Mouse (Mus musculus) stomach, embryonic 14.5 days (tissue): Measurements from ENCODE around the gene Cox14. TPM values are rescaled to one million over a fixed set of nuclear protein-coding genes. Genes with fewer than 3 reads are reported as not detected.

Source experiments
- ATAC-seq: fragments of 200-750 bp; cut with Nextera tagmentation; 2 replicates; pipeline ENCODE4 v1.8.0; 2017; ENCODE audit warnings: low read depth, moderate TSS enrichment; ENCODE audit not compliant: insufficient number of reproducible peaks, insufficient read depth, low FRiP score
- H3K27ac ChIP-seq: fragments of 300-500 bp; sonication (generic); 2 replicates; pipeline ENCODE4 v1.5.1; 2014; ENCODE audit warnings: mild to moderate bottlenecking, low read length, moderate library complexity, mixed read lengths
- H3K27me3 ChIP-seq: fragments of 300-500 bp; sonication (generic); 2 replicates; pipeline ENCODE4 v1.6.1; 2014; ENCODE audit warnings: low read length, control low read depth, mixed read lengths; ENCODE audit not compliant: control insufficient read depth, insufficient read depth
- H3K36me3 ChIP-seq: fragments of 300-500 bp; sonication (generic); 2 replicates; pipeline ENCODE4 v1.6.1; 2014; ENCODE audit warnings: mild to moderate bottlenecking, control low read depth, low read length, moderate library complexity, mixed read lengths; ENCODE audit not compliant: control insufficient read depth, insufficient read depth
- H3K4me1 ChIP-seq: fragments of 300-500 bp; sonication (generic); 2 replicates; pipeline ENCODE4 v1.6.1; 2014; ENCODE audit warnings: low read length, control low read depth, mixed read lengths; ENCODE audit not compliant: control insufficient read depth, insufficient read depth
- H3K4me2 ChIP-seq: fragments of 300-500 bp; sonication (generic); replicated peaks from 2 replicates; pipeline ENCODE4 v1.6.1; 2014; ENCODE audit warnings: low read depth, low read length, control low read depth
- H3K4me3 ChIP-seq: fragments of 300-500 bp; sonication (generic); 2 replicates; pipeline ENCODE4 v1.5.1; 2014; ENCODE audit warnings: low read depth, low read length, control low read depth
- H3K9ac ChIP-seq: fragments of 300-500 bp; sonication (generic); replicated peaks from 2 replicates; pipeline ENCODE4 v1.6.1; 2014; ENCODE audit warnings: low read depth, mild to moderate bottlenecking, control low read depth, low read length, moderate library complexity, mixed read lengths
- H3K9me3 ChIP-seq: fragments of 300-500 bp; sonication (generic); 2 replicates; pipeline ENCODE4 v1.6.1; 2016; ENCODE audit warnings: low read depth, low read length, control low read depth; ENCODE audit not compliant: control insufficient read depth
- WGBS: fragments of 180-500 bp; shearing (Covaris S2); extraction: QIAGEN DNeasy Blood & Tissue Kit; methylation state at CpG from one replicate; pipeline ENCODE4 v1.1.7; 2014; 5-methylcytosine and 5-hydroxymethylcytosine counted together
- polyA plus RNA-seq: library from polyadenylated mRNA; unstranded; fragments of >200 nt; fragmentation: Nextera tagmentation; extraction: Ambion mirVana; gene quantifications from 2 replicates; pipeline ENCODE4 v1.2.1, GENCODE M21; 2014

Cox14 gene
- polyA plus RNA-seq = 181 and 193 TPM in 2 replicates

DNA sequence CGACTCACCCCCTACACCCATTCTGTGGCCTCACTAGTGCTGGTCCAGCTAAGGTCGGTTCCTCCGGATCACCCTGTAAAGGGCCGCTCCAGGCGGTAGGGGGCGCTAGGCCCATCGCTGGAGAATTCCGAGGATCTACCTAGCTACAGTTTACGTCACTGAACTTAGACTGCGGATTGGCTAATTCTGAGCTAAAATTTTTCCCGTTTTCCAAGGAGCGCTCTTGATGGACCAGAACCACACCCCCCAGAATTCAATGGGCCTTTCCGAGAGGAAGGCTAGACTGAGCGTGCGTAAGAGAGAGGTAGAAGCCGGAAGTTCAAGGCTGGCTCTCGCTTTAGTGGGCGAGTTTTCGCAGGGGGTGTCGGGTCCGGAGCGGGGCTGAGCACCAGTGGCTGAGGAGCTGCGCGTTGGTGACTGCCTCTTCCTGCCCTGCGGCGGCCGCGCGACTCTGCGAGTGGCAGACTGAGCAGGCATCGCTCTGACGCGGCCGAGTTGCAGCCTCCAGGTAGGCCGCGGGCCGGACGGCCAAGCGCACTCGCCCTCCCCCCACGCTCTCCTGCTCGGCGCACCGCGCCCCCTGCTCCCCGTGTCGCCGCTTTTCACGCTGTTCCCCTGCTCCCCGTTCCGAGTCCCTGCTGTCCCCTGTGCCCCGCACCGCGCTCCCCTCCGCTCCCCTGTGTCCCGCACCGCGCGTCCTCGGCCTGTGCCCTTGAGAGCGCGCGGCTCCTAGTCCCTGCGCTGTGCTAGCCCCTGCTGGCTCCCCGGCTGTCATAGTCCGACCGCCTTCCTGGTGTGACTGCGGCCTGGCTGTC lies at the start of gene Cox14:
Gene Cox14 (plus strand): TSS at position 278 of the 815 bp plus-strand sequence.
- peak; percentile 95 for ATAC-seq
- H3K27ac ChIP-seq = peak within 1 kb of the TSS; percentile 87
- no peaks in the 10 kb centered on the region for H3K27me3 ChIP-seq
- H3K9ac ChIP-seq = peak within 1 kb of the TSS; percentile 93
- H3K4me2 ChIP-seq = peak within 1 kb of the TSS; percentile 83
- peak within 1 kb of the TSS; percentile 96 for H3K4me3 ChIP-seq
- no peaks in the 10 kb centered on the region for H3K9me3 ChIP-seq
- peaks cover 19% of the 10 kb centered on the region for H3K4me1 ChIP-seq
- under 1% methylated on average over 55 of the region's 68 CpGs for WGBS
- H3K36me3 ChIP-seq = peaks cover 16% of the 10 kb centered on the region; the same call in 1 of the 2 replicates

DNA sequence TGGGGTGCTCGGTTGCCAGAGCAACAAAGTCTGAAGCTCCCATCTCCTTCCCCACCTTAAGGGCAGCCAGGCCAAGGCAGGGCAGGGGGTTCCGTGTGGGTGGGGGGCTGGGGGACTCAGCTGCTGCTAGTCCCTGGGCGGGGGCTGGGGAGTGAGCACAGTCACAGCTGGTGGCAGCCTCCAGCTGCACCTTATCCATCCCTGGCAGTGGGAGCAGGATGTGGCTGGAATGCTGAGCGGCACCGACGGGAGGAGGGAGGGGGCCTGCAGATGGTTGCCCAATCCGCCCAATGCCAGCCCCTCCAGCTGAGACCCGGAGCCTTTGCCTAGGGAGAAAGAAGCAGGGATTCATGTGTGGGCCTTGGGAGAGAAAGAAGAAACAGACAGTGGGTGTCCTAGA lies 48.3 kb upstream of the Cox14 start:
- no peak overlapping the region for H3K9ac ChIP-seq
- no peaks in the 10 kb centered on the region for H3K9me3 ChIP-seq
- no peak for ATAC-seq
- WGBS = 36% methylated on average over 8 of the region's 8 CpGs
- H3K4me2 ChIP-seq = no peak overlapping the region
- 0 out of 2 replicates have a peak, but pooled peaks cover 4% of the 10 kb centered on the region for H3K4me1 ChIP-seq
- no peak overlapping the region for H3K4me3 ChIP-seq
- H3K36me3 ChIP-seq = no peaks in the 10 kb centered on the region
- H3K27me3 ChIP-seq = 0 out of 2 replicates have a peak, but pooled peaks cover 9% of the 10 kb centered on the region
- no peak overlapping the region for H3K27ac ChIP-seq

DNA sequence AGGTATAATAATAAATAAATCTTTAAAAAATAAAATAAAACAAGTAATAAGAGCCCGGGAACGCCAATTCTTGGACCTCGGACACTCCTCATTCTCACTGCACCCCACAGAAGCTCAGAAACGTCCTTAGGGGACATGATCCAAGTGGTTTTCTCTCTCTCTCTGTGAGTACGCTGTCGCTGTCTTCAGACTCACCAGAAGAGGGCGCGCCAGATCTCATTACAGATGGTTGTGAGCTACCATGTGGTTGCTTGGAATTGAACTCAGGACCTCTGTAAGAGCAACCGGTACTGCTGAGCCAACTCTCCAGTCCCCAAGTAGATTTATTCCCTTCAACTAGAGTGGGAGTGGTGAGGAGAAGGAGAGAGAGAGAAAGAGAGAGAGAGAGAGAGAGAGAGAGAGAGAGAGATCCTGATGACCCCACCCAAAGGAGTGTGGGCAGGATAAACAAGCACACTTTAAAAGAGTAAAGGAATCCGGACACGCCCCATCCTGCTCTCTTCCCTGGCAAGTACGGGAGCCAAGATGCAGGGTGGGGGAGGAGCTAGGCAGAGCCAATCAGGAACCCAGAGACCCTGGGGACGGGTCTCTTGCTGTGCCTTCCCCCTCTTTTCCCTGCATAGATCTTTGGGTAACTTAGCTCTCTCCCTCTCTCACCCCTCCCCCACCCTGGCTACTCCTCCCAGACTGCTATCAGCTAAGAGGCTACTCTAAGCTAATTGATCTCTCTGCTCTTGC lies 47.2 kb upstream of the Cox14 start:
- H3K4me3 ChIP-seq = no peak overlapping the region
- H3K27me3 ChIP-seq = 0 out of 2 replicates have a peak, but pooled peaks cover 3% of the 10 kb centered on the region
- H3K9ac ChIP-seq = no peak overlapping the region
- no peaks in the 10 kb centered on the region for H3K9me3 ChIP-seq
- no peak overlapping the region for H3K4me2 ChIP-seq
- H3K27ac ChIP-seq = no peak overlapping the region
- 0 out of 2 replicates have a peak, but pooled peaks cover 4% of the 10 kb centered on the region for H3K4me1 ChIP-seq
- no peaks in the 10 kb centered on the region for H3K36me3 ChIP-seq
- 15% methylated on average over 13 of the region's 13 CpGs for WGBS
- ATAC-seq = peak; percentile 54; the same call in 1 of the 2 replicates

DNA sequence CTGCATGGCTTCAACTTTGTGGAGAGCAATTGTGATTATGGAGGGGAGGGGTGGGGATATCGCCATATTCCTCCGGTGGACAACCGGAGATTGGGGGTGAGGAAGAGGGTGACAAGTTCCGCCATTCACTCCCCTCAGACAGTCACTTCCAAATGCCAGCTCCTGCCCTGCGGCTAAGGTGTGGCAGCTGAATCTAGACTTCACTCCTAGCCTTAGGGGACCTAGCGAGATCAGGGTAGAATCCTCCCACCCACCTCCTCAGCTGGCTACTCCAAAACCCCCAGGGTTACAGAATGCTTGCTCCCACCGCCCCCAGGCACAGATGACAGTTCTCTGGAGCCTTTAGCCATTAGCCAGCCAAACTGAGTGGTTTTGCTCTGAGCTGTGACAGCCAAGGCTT lies 46.4 kb upstream of the Cox14 start:
- no peak overlapping the region for H3K9ac ChIP-seq
- H3K27me3 ChIP-seq = 0 out of 2 replicates have a peak, but pooled peaks cover 3% of the 10 kb centered on the region
- H3K27ac ChIP-seq = no peak overlapping the region
- WGBS = 54% methylated on average over 7 of the region's 7 CpGs
- 0 out of 2 replicates have a peak, but pooled peaks cover 4% of the 10 kb centered on the region for H3K4me1 ChIP-seq
- no peak overlapping the region for H3K4me2 ChIP-seq
- no peak overlapping the region for H3K4me3 ChIP-seq
- H3K9me3 ChIP-seq = no peaks in the 10 kb centered on the region
- no peaks in the 10 kb centered on the region for H3K36me3 ChIP-seq
- no peak for ATAC-seq

DNA sequence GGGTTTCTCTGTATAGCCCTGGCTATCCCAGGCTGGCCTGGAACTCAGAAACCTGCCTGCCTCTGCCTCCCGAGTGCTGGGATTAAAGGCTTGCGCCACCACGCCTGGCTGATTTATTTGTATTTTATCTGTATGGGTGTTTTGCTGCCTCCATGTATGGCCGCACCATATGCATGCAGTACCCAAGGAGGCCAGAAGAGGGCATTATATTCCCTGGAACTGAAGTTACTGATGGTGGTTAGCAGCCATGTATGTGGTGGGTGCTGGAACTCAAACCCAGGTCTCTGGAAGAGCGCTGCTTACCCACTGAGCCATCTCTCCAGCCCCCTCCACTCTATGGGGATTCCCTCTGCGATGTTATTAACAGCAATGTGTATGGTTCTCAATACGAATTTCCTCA lies 42.5 kb upstream of the Cox14 start:
- Histone ChIP-seq H3K9me3 (no peaks in the 10 kb centered on the region), H3K27ac (no peak overlapping the region), H3K9ac (no peak overlapping the region), H3K4me1 (0 out of 2 replicates have a peak, but pooled peaks cover 4% of the 10 kb centered on the region), H3K4me3 (no peak overlapping the region), H3K4me2 (no peak overlapping the region), H3K27me3 (no peaks in the 10 kb centered on the region), H3K36me3 (no peaks in the 10 kb centered on the region)
- WGBS = 91% methylated on average over 7 of the region's 7 CpGs
- no peak for ATAC-seq

DNA sequence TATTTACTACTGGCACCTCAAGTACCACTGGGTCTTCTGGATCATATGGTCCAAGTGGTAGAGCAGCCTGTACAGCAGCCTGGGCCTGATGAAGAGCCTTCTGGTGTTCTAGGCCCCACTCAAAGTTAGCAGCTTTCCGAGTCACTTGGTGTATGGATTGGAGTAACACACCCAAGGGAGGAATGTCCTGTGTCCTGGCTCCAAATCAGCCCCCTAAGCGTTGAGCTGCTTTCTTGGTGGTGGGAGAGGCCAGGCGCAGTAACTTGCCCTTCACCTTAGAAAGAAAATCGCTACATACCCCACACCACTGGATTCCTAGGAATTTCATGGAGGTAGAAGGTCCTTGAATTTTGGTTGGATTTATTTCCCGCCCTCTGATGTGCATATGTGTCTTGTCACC lies 41.3 kb upstream of the Cox14 start:
- no peak overlapping the region for H3K27ac ChIP-seq
- no peak for ATAC-seq
- no peaks in the 10 kb centered on the region for H3K9me3 ChIP-seq
- no peak overlapping the region for H3K4me2 ChIP-seq
- no peaks in the 10 kb centered on the region for H3K4me1 ChIP-seq
- no peak overlapping the region for H3K9ac ChIP-seq
- no peaks in the 10 kb centered on the region for H3K36me3 ChIP-seq
- WGBS = 90% methylated on average over 5 of the region's 5 CpGs
- no peak overlapping the region for H3K4me3 ChIP-seq
- no peaks in the 10 kb centered on the region for H3K27me3 ChIP-seq

DNA sequence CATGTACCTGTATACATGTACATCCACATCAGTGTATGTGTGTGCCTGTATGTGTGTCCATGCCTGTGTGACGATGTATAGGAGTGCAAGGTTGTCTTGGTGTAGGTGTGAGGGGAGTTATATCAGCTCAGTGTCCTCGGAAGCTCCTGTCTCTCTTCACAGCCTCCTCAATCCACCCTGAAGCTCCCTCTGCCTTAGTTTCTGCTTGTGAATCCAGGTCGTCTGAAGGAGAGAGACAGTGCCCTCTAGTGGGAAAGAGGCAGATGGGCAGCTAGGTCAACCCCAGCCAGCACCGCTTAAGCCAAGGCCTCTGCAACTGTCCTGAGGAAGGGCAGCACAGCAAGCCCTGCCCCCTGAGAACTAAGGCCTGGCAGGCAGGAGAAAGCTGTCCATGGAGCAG lies 36.7 kb upstream of the Cox14 start:
- H3K27me3 ChIP-seq = no peaks in the 10 kb centered on the region
- no peak overlapping the region for H3K9ac ChIP-seq
- 3% methylated on average over 4 of the region's 4 CpGs for WGBS
- no peak overlapping the region for H3K4me2 ChIP-seq
- H3K9me3 ChIP-seq = no peaks in the 10 kb centered on the region
- H3K36me3 ChIP-seq = no peaks in the 10 kb centered on the region
- no peak overlapping the region for H3K27ac ChIP-seq
- no peaks in the 10 kb centered on the region for H3K4me1 ChIP-seq
- no peak overlapping the region for H3K4me3 ChIP-seq
- 0 out of 2 replicates have a peak, but pooled peaks have one; percentile 33 for ATAC-seq

DNA sequence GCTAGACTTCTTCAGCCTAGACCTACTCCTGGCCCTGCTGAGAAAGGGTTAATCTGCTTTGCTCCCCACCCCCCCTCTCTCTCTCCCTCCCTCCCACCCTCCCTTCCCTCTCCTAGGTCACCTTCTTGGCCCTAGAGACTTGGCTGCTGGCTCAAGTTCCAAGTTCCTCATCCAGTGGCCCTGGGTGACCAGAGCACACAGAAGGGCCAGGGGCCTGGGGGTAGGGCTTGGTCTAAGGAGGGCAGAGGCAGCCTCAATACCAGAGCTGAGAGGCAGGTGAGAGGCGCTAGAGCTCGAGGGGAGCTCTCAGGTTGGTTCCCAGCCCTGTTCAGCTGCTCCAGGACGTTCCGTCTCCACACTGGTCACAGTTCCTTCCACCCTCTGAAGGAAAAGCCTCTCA lies 34.5 kb upstream of the Cox14 start:
- 17% methylated on average over 4 of the region's 4 CpGs for WGBS
- Histone ChIP-seq H3K4me3 (no peak overlapping the region), H3K9me3 (no peaks in the 10 kb centered on the region), H3K36me3 (no peaks in the 10 kb centered on the region), H3K4me2 (no peak overlapping the region), H3K9ac (no peak overlapping the region), H3K27ac (no peak overlapping the region), H3K4me1 (no peaks in the 10 kb centered on the region), H3K27me3 (no peaks in the 10 kb centered on the region)
- ATAC-seq = no peak
